Mouse (Mus musculus) midbrain, embryonic 14.5 days (tissue): ENCODE results near the gene Zfp91. TPM values are rescaled to one million over a fixed set of nuclear protein-coding genes. Genes with fewer than 3 reads are reported as not detected.

Experiments used
- ATAC-seq: fragments of 200-750 bp; cut with Nextera tagmentation; 2 replicates; pipeline ENCODE4 v1.8.0; 2017; ENCODE audit warnings: moderate number of reproducible peaks, moderate library complexity; ENCODE audit not compliant: low FRiP score, low TSS enrichment
- DNase-seq: peaks from one replicate; pipeline ENCODE4 v3.0.0-alpha.2; 2015
- H3K27ac ChIP-seq: fragments of 300-500 bp; sonication (generic); replicated peaks from 2 replicates; pipeline ENCODE4 v1.5.1; 2014; ENCODE audit warnings: mild to moderate bottlenecking, low read depth, low read length, moderate library complexity
- H3K27me3 ChIP-seq: fragments of 300-500 bp; sonication (generic); 2 replicates; pipeline ENCODE4 v1.6.1; 2014; ENCODE audit warnings: low read length, control low read depth, mixed read lengths; ENCODE audit not compliant: control insufficient read depth, insufficient read depth
- H3K36me3 ChIP-seq: fragments of 300-500 bp; sonication (generic); 2 replicates; pipeline ENCODE4 v1.6.1; 2014; ENCODE audit warnings: low read length, control low read depth; ENCODE audit not compliant: control insufficient read depth, insufficient read depth
- H3K4me1 ChIP-seq: fragments of 300-500 bp; sonication (generic); 2 replicates; pipeline ENCODE4 v1.6.1; 2014; ENCODE audit warnings: mild to moderate bottlenecking, antibody characterized with exemption, low read length, control low read depth; ENCODE audit not compliant: control insufficient read depth, insufficient read depth
- H3K4me2 ChIP-seq: fragments of 300-500 bp; sonication (generic); 2 replicates; pipeline ENCODE4 v1.6.1; 2014; ENCODE audit warnings: mild to moderate bottlenecking, low read length, moderate library complexity
- H3K4me3 ChIP-seq: fragments of 300-500 bp; sonication (generic); replicated peaks from 2 replicates; pipeline ENCODE4 v1.5.1; 2014; ENCODE audit warnings: low read depth, low read length
- H3K9ac ChIP-seq: fragments of 300-500 bp; sonication (generic); replicated peaks from 2 replicates; pipeline ENCODE4 v1.6.1; 2014; ENCODE audit warnings: mild to moderate bottlenecking, low read length, moderate library complexity
- H3K9me3 ChIP-seq: fragments of 300-500 bp; sonication (generic); 2 replicates; pipeline ENCODE4 v1.6.1; 2016; ENCODE audit warnings: low read length, control low read depth, mixed read lengths; ENCODE audit not compliant: control insufficient read depth
- WGBS: fragments of 180-500 bp; shearing (Covaris S2); extraction: QIAGEN DNeasy Blood & Tissue Kit; methylation state at CpG from one replicate; pipeline ENCODE4 v1.1.7; 2014; 5-methylcytosine and 5-hydroxymethylcytosine counted together
- polyA plus RNA-seq: library from polyadenylated mRNA; unstranded; fragments of >200 nt; fragmentation: Nextera tagmentation; extraction: Ambion mirVana; gene quantifications from 2 replicates; pipeline ENCODE4 v1.2.1, GENCODE M21; 2014

The Zfp91 gene
- polyA plus RNA-seq, 1 experiment from 2014 or later = 10.6 TPM

DNA sequence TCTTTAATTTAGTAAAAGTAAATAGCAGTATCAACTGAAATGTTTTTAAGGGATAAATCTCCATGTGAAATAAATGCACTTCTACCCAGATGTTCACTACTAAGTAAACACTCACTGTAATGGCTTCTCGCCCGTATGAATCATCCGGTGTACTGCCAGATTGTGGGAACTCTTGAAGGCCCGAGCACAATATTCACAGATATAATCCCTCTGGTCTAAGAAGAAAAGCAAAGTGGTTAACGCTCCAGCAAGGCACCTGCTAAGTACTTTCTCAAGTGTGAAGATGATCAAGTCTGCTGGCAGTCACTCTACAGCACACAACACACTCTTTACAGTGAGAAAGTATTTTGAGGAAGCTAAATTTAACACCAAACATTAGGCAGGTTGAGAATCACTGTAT is 25.0 kb downstream of the Zfp91 start:
- Histone ChIP-seq H3K36me3 (peaks cover 54% of the 10 kb centered on the region), H3K27ac (no peak overlapping the region), H3K4me2 (no peak overlapping the region), H3K4me3 (no peak overlapping the region), H3K27me3 (no peaks in the 10 kb centered on the region), H3K9me3 (no peaks in the 10 kb centered on the region), H3K4me1 (no peaks in the 10 kb centered on the region), H3K9ac (no peak overlapping the region)
- DNase-seq (no peak), ATAC-seq (no peak)
- WGBS = 93% methylated on average over 5 of the region's 5 CpGs

GRCm38 (mm10) chr19:12765308-12765707 is 30.6 kb downstream of the Zfp91 start, which contains the start of gene Cntf:
Gene Cntf (minus strand): TSS chr19:12765632.
- DNase-seq (no peak), ATAC-seq (no peak)
- Histone ChIP-seq H3K4me1 (no peaks in the 10 kb centered on the region), H3K27me3 (no peaks in the 10 kb centered on the region), H3K27ac (no peak within 1 kb of the TSS), H3K9ac (no peak within 1 kb of the TSS), H3K4me3 (no peak within 1 kb of the TSS), H3K36me3 (peaks cover 57% of the 10 kb centered on the region), H3K9me3 (no peaks in the 10 kb centered on the region), H3K4me2 (no peak within 1 kb of the TSS)
- 72% methylated on average over 7 of the region's 7 CpGs for WGBS

DNA sequence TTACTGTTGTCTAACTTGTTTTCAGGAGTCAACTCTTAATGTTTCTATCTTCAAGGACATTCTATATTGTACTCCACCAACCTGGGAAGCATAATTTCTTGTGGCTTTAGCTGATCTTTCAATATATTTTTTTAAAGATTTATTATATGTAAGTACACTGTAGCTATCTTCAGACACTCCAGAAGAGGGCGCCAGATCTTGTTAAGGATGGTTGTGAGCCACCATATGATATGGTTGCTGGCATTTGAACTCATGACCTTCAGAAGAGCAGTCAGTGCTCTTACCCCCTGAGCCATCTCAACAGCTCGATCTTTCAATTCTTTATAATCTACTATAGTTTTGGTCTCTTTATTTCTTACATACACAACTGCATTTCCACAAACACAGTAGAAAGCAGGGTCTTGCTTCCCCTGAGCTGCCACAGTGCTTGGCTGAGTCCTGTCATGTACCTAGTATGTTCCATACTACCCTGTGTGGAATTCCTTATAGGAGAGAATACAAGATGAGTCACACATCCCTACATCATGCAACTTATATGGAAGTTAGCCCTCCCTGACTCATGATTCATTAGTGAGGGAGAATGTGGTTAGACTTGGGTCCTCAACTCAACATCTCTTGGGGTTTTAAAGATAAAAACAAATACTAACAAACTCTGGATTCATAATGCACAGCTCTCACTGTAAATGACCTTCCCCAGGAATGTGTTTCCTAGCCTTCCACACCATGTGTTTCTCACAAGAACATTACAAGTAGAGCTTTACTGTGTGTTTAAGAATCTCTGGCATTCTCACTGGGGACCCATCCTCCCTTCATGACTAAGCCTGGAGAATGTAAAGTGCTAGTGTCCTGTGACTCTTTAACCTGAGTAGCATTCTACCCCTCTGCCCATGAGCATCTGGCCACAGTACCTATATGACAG is 33.5 kb downstream of the Zfp91 start:
- 61% methylated on average over 2 of the region's 2 CpGs for WGBS
- Histone ChIP-seq H3K4me3 (no peak overlapping the region), H3K4me1 (no peaks in the 10 kb centered on the region), H3K27me3 (no peaks in the 10 kb centered on the region), H3K4me2 (no peak overlapping the region), H3K9me3 (no peaks in the 10 kb centered on the region), H3K36me3 (peaks cover 33% of the 10 kb centered on the region), H3K9ac (no peak overlapping the region), H3K27ac (no peak overlapping the region)
- no peak for DNase-seq
- no peak for ATAC-seq

DNA sequence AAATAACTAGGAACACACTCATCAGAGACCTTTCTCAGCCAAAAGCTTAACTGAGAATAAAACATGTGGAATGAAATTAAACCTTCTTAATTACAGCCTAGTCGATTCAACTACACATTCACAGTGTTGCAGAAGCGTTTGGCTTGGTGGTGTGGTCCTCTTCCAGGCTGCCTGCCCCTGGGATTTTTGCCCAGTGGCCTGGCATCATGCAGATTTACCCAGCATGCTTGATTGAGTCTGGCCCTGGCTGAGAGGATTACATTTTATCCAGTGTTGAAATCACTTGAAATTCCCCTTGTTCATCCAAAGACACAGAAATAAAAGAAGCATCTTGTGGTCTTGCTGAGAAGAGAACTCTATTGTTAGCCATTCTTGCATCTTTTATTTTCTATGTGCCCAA is 36.3 kb downstream of the Zfp91 start:
- 49% methylated on average over 2 of the region's 2 CpGs for WGBS
- DNase-seq = peak; percentile 48
- ATAC-seq = no peak

DNA sequence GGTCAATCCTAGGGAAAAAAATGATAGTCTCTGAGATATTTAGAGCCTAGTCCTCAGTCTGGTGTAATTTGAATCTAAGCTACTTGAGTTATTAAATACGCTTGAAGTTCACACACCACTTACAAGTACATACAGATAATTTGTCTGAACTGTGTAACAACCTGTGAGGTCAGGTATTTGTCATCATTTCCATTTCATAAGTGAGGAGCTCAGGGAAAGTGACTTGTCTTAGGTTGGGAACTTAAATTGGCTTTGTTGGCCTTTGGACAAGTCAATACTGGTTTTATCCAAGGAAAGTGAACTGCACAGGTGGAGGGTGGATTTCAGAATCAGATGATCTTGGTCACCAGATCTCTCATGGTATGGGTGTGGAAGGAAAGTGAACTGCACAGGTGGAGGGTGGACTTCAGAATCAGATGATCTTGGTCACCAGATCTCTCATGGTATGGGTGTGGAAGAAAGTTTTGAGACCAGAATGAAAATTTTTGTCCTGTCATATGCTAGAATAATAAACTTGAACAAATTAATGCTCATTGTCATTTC is 36.9 kb downstream of the Zfp91 start:
- 94% methylated on average over 1 of the region's 1 CpGs for WGBS
- peaks cover 13% of the 10 kb centered on the region for H3K36me3 ChIP-seq
- no peak overlapping the region for H3K9ac ChIP-seq
- DNase-seq (no peak), ATAC-seq (no peak)
- no peak overlapping the region for H3K4me2 ChIP-seq
- H3K27me3 ChIP-seq = no peaks in the 10 kb centered on the region
- H3K4me1 ChIP-seq = no peaks in the 10 kb centered on the region
- H3K9me3 ChIP-seq = no peaks in the 10 kb centered on the region
- no peak overlapping the region for H3K27ac ChIP-seq
- H3K4me3 ChIP-seq = no peak overlapping the region

More for the DNA sequence above, 36.3 kb downstream of the Zfp91 start:
- no peak overlapping the region for H3K27ac ChIP-seq
- H3K4me2 ChIP-seq = no peak overlapping the region
- no peaks in the 10 kb centered on the region for H3K4me1 ChIP-seq
- no peaks in the 10 kb centered on the region for H3K9me3 ChIP-seq
- no peak overlapping the region for H3K9ac ChIP-seq
- no peaks in the 10 kb centered on the region for H3K27me3 ChIP-seq
- H3K36me3 ChIP-seq = peaks cover 18% of the 10 kb centered on the region
- no peak overlapping the region for H3K4me3 ChIP-seq

- Histone ChIP-seq H3K9me3 (no peaks in the 10 kb centered on the region), H3K9ac (no peak overlapping the region), H3K4me1 (no peaks in the 10 kb centered on the region), H3K27ac (no peak overlapping the region), H3K4me3 (no peak overlapping the region), H3K4me2 (no peak overlapping the region), H3K36me3 (no peaks in the 10 kb centered on the region), H3K27me3 (no peaks in the 10 kb centered on the region)
- DNase-seq = no peak
- 80% methylated on average over 3 of the region's 3 CpGs for WGBS
- ATAC-seq = no peak
Observed at GRCm38 (mm10) chr19:12756286-12756685, 39.6 kb downstream of the Zfp91 start.

GRCm38 (mm10) chr19:12731950-12732349 is 64.0 kb downstream of the Zfp91 start:
- Histone ChIP-seq H3K27me3 (no peaks in the 10 kb centered on the region), H3K4me1 (no peaks in the 10 kb centered on the region), H3K4me3 (no peak overlapping the region), H3K27ac (no peak overlapping the region), H3K9ac (no peak overlapping the region), H3K36me3 (no peaks in the 10 kb centered on the region), H3K4me2 (no peak overlapping the region), H3K9me3 (no peaks in the 10 kb centered on the region)
- no peak for DNase-seq
- no peak for ATAC-seq
- 94% methylated on average over 2 of the region's 2 CpGs for WGBS

GRCm38 (mm10) chr19:12731036-12731435 is 64.9 kb downstream of the Zfp91 start:
- DNase-seq (no peak), ATAC-seq (no peak)
- Histone ChIP-seq H3K9me3 (no peaks in the 10 kb centered on the region), H3K4me2 (no peak overlapping the region), H3K4me1 (no peaks in the 10 kb centered on the region), H3K9ac (no peak overlapping the region), H3K36me3 (no peaks in the 10 kb centered on the region), H3K27ac (no peak overlapping the region), H3K4me3 (no peak overlapping the region), H3K27me3 (no peaks in the 10 kb centered on the region)
- 62% methylated on average over 1 of the region's 1 CpGs for WGBS

- Histone ChIP-seq H3K27me3 (no peaks in the 10 kb centered on the region), H3K27ac (no peak overlapping the region), H3K9ac (no peak overlapping the region), H3K4me3 (no peak overlapping the region), H3K9me3 (no peaks in the 10 kb centered on the region), H3K4me1 (no peaks in the 10 kb centered on the region), H3K4me2 (no peak overlapping the region), H3K36me3 (no peaks in the 10 kb centered on the region)
- no peak for DNase-seq
- 98% methylated on average over 1 of the region's 1 CpGs for WGBS
- no peak for ATAC-seq
Observed at GRCm38 (mm10) chr19:12725851-12726250, 70.1 kb downstream of the Zfp91 start.
